8 mouse cellular contexts compared by ENCODE assay signal in the genomic region with DNA sequence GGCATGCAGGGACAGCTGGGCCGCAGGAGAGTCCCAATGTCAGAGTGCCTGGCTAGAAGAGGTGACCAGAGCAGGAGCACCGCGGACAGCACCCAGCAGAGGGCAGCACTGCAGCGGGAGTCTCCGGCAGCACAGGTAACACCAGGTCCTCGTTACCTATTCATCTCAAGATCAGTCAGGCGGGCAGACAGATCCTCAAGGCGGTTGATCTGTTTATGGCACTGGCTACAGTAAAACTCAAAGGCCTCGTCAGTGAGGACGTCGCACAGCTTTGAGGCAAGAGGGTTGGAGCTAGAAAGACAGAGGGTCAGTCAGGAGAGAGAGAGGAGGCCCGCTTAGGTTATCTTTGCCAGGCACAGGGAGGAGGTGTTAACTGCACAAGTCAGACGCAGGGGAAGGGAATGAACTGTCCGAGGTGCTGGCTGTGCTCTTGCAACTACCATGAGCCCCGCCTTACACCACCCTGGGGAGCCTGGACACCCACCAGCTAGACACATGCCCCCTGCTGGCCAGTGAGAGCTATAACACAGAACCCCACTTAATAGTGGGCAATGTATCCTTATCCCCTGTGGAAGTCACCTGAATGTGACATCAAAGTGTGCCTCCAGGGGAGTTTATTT. TPM values are rescaled to one million over a fixed set of nuclear protein-coding genes. Genes with fewer than 3 reads are reported as not detected.
DNase-seq lines count a peak whose midpoint lies in the region; ATAC-seq and TF ChIP-seq lines count a peak whose summit lies in the region.

No protein-coding gene starts in this region.

- H3K9me3 ChIP-seq in E14TG2a.4 (ENCODE audit: low read length) = no peaks in the 10 kb centered on the region
- no peaks in the 10 kb centered on the region for H3K9me3 ChIP-seq in forebrain, embryonic 11.5 days (ENCODE audit: control insufficient read depth, low read length)
- H3K9me3 ChIP-seq in neural tube, embryonic 15.5 days (replicated peaks) = no peaks in the 10 kb centered on the region

- no peak overlapping the region for H3K9ac ChIP-seq in forebrain, embryonic 11.5 days (ENCODE audit: low read length)
- no peak overlapping the region for H3K9ac ChIP-seq in neural tube, embryonic 15.5 days (replicated peaks)

- intact Hi-C loops in heart, postnatal 10 days (cut with DNase I) = loop anchor here (1.0 kb wide), 1 partner anchor 78 kb away; a partner anchor contains a TSS

- H3K36me3 ChIP-seq in E14TG2a.4 (ENCODE audit: insufficient read depth, low read length) = peaks cover 26% of the 10 kb centered on the region
- H3K36me3 ChIP-seq in forebrain, embryonic 11.5 days (ENCODE audit: control insufficient read depth, insufficient read depth, low read length) = peaks cover 4% of the 10 kb centered on the region; the same call in 1 of the 2 replicates
- peaks cover 53% of the 10 kb centered on the region for H3K36me3 ChIP-seq in neural tube, embryonic 15.5 days

- H3K4me3 ChIP-seq in E14TG2a.4 (replicated peaks; ENCODE audit: low read length) = peak overlapping the region; percentile 43; the same call in 1 of the 2 replicates
- no peak overlapping the region for H3K4me3 ChIP-seq in forebrain, embryonic 11.5 days (ENCODE audit: low read depth, low read length)
- no peak overlapping the region for H3K4me3 ChIP-seq in neural tube, embryonic 15.5 days (replicated peaks)

- no peaks in the 10 kb centered on the region for H3K27me3 ChIP-seq in E14TG2a.4 (ENCODE audit: insufficient read depth, low read length)
- no peaks in the 10 kb centered on the region for H3K27me3 ChIP-seq in forebrain, embryonic 11.5 days (ENCODE audit: control insufficient read depth, insufficient read depth, low read length)
- H3K27me3 ChIP-seq in neural tube, embryonic 15.5 days (replicated peaks) = no peaks in the 10 kb centered on the region

- H3K4me2 ChIP-seq in forebrain, embryonic 11.5 days (ENCODE audit: low read depth, low read length, severe bottlenecking) = no peak overlapping the region
- no peak overlapping the region for H3K4me2 ChIP-seq in neural tube, embryonic 15.5 days

- H3K4me1 ChIP-seq in E14TG2a.4 (replicated peaks; ENCODE audit: low read depth, low read length) = peaks cover 41% of the 10 kb centered on the region
- no peaks in the 10 kb centered on the region for H3K4me1 ChIP-seq in forebrain, embryonic 11.5 days (replicated peaks; ENCODE audit: control insufficient read depth, insufficient read depth, low read length)
- peaks cover 13% of the 10 kb centered on the region; the same call in 1 of the 2 replicates for H3K4me1 ChIP-seq in neural tube, embryonic 15.5 days

- peak; percentile 96 for DNase-seq in c-Kit-positive CD71-positive TER-119-negative erythroid progenitor cells, embryonic 14.5 days (ENCODE audit: low read depth)
- DNase-seq in forebrain, embryonic 11.5 days (ENCODE audit: low spot score) = peak; percentile 84
- peak; percentile 79 to 84 for DNase-seq in heart, postnatal 10 days
- DNase-seq in kidney, postnatal 36 days = peak; percentile 83 to 93
- peak; percentile 73 to 78 for DNase-seq in lung, adult 18-20 months
- DNase-seq in testis, postnatal 14 days (ENCODE audit: low spot score) = peak; percentile 69

- 12% methylated on average over 15 of the region's 15 CpGs for WGBS in forebrain, embryonic 11.5 days
- 14% methylated on average over 15 of the region's 15 CpGs for WGBS in neural tube, embryonic 15.5 days

- no peak overlapping the region for H3K27ac ChIP-seq in forebrain, embryonic 11.5 days (ENCODE audit: low read depth, low read length)
- H3K27ac ChIP-seq in neural tube, embryonic 15.5 days (replicated peaks) = no peak overlapping the region

- peak; percentile 87 for TF ChIP-seq CTCF in E14TG2a.4 (conservative IDR thresholded peaks at IDR 0.05; ENCODE audit: low read length)

- ATAC-seq in forebrain, embryonic 11.5 days (replicated peaks; ENCODE audit: low FRiP score) = peak; percentile 60; the same call in 1 of the 2 replicates
- ATAC-seq in neural tube, embryonic 15.5 days (ENCODE audit: low FRiP score) = peak; percentile 46; the same call in 1 of the 2 replicates

RNA-seq across cellular contexts. Expression of a gene that starts 26.4 kb away (rescaled TPM):
- polyA plus RNA-seq in forebrain, embryonic 11.5 days (2014; fragmentation: Nextera tagmentation; extraction: Ambion mirVana) = 31.4 and 33.1 TPM in 2 replicates
- total RNA-seq in heart, postnatal 10 days (2021) = 10 to 100 TPM; 12.6 to 13.5 TPM
- 20.1 and 22.5 TPM in 2 replicates for polyA plus RNA-seq in neural tube, embryonic 15.5 days (2015; fragmentation: Nextera tagmentation; extraction: Ambion mirVana)

RNA-seq across cellular contexts. Expression of a gene that starts 57.4 kb away (rescaled TPM):
- 31.3 and 35.1 TPM in 2 replicates for polyA plus RNA-seq in forebrain, embryonic 11.5 days (2014; fragmentation: Nextera tagmentation; extraction: Ambion mirVana)
- 10 to 100 TPM; 23.4 to 24.1 TPM for total RNA-seq in heart, postnatal 10 days (2021)
- 21.6 and 27.0 TPM in 2 replicates for polyA plus RNA-seq in neural tube, embryonic 15.5 days (2015; fragmentation: Nextera tagmentation; extraction: Ambion mirVana)

RNA-seq across cellular contexts. Expression of a gene that starts 59.6 kb away (rescaled TPM):
- not detected in 2 replicates for polyA plus RNA-seq in forebrain, embryonic 11.5 days (2014; fragmentation: Nextera tagmentation; extraction: Ambion mirVana)
- not detected for total RNA-seq in heart, postnatal 10 days (2021)
- 0.24 TPM in 1 of 2 replicates, not detected in the other for polyA plus RNA-seq in neural tube, embryonic 15.5 days (2015; fragmentation: Nextera tagmentation; extraction: Ambion mirVana)
